Mouse (Mus musculus) liver, embryonic 11.5 days (tissue): Measurements from ENCODE around the gene Cpne9. TPM values are rescaled to one million over a fixed set of nuclear protein-coding genes. Genes with fewer than 3 reads are reported as not detected.
A peak's percentile ranks its signal among the peaks of the same experiment; 100 is the strongest.

ENCODE experiments used
- ATAC-seq: fragments of 200-750 bp; cut with Nextera tagmentation; replicated peaks from 2 replicates; pipeline ENCODE4 v1.8.0; 2017; ENCODE audit warnings: moderate number of reproducible peaks, mild to moderate bottlenecking, moderate TSS enrichment, moderate library complexity; ENCODE audit not compliant: low FRiP score
- DNase-seq: peaks from one replicate; pipeline ENCODE4 v3.0.0-alpha.2; 2017; ENCODE audit warnings: low spot score
- H3K27ac ChIP-seq: fragments of 300-500 bp; sonication (generic); 2 replicates; pipeline ENCODE4 v1.5.1; 2014; ENCODE audit warnings: mild to moderate bottlenecking, low read depth, low read length, control low read depth
- H3K27me3 ChIP-seq: fragments of 300-500 bp; sonication (generic); replicated peaks from 2 replicates; pipeline ENCODE4 v1.6.1; 2014; ENCODE audit warnings: low read length, mixed read lengths; ENCODE audit not compliant: control insufficient read depth, insufficient read depth
- H3K36me3 ChIP-seq: fragments of 300-500 bp; sonication (generic); 2 replicates; pipeline ENCODE4 v1.6.1; 2014; ENCODE audit warnings: mild to moderate bottlenecking, low read length, moderate library complexity, mixed read lengths; ENCODE audit not compliant: control insufficient read depth, insufficient read depth
- H3K4me1 ChIP-seq: fragments of 300-500 bp; sonication (generic); replicated peaks from 2 replicates; pipeline ENCODE4 v1.6.1; 2014; ENCODE audit warnings: low read length, mixed read lengths; ENCODE audit not compliant: control insufficient read depth, insufficient read depth
- H3K4me2 ChIP-seq: fragments of 300-500 bp; sonication (generic); 2 replicates; pipeline ENCODE4 v1.6.1; 2014; ENCODE audit warnings: mild to moderate bottlenecking, control low read depth, moderate library complexity
- H3K4me3 ChIP-seq: fragments of 300-500 bp; sonication (generic); 2 replicates; pipeline ENCODE4 v1.5.1; 2014; ENCODE audit warnings: low read depth, low read length, control low read depth
- H3K9ac ChIP-seq: fragments of 300-500 bp; sonication (generic); 2 replicates; pipeline ENCODE4 v1.6.1; 2014; ENCODE audit warnings: low read depth, low read length, control low read depth
- H3K9me3 ChIP-seq: fragments of 300-500 bp; sonication (generic); 2 replicates; pipeline ENCODE4 v1.6.1; 2016; ENCODE audit warnings: low read length, inconsistent platforms, mixed read lengths; ENCODE audit not compliant: control insufficient read depth
- WGBS: fragments of 180-500 bp; shearing (Covaris S2); extraction: QIAGEN DNeasy Blood & Tissue Kit; methylation state at CpG from one replicate; pipeline ENCODE4 v1.1.7; 2014; 5-methylcytosine and 5-hydroxymethylcytosine counted together
- polyA plus RNA-seq: library from polyadenylated mRNA; unstranded; fragments of >200 nt; fragmentation: Nextera tagmentation; extraction: Ambion mirVana; gene quantifications from 2 replicates; pipeline ENCODE4 v1.2.1, GENCODE M21; 2014

Cpne9 gene
- polyA plus RNA-seq, 1 experiment from 2014 or later, result 0.07 TPM

GRCm38 (mm10) chr6:113352820-113353219 lies 70.7 kb downstream of the Cpne9 start:
- H3K9ac ChIP-seq, result no peak overlapping the region
- no peak for DNase-seq
- no peaks in the 10 kb centered on the region for H3K9me3 ChIP-seq
- H3K27me3 ChIP-seq, result no peaks in the 10 kb centered on the region
- peaks cover 7% of the 10 kb centered on the region; the same call in 1 of the 2 replicates for H3K4me1 ChIP-seq
- no peak overlapping the region for H3K4me2 ChIP-seq
- no peak overlapping the region for H3K27ac ChIP-seq
- H3K4me3 ChIP-seq, result no peak overlapping the region
- no peaks in the 10 kb centered on the region for H3K36me3 ChIP-seq
- WGBS, result 72% methylated on average over 3 of the region's 3 CpGs
- no peak for ATAC-seq

GRCm38 (mm10) chr6:113353696-113354095 lies 71.6 kb downstream of the Cpne9 start:
- Histone ChIP-seq H3K27me3 (no peaks in the 10 kb centered on the region), H3K9ac (0 out of 2 replicates have a peak overlapping the region, but pooled peaks have one; percentile 9), H3K27ac (no peak overlapping the region), H3K4me1 (peaks cover 7% of the 10 kb centered on the region; the same call in 1 of the 2 replicates), H3K36me3 (no peaks in the 10 kb centered on the region), H3K4me3 (no peak overlapping the region), H3K4me2 (no peak overlapping the region), H3K9me3 (no peaks in the 10 kb centered on the region)
- ATAC-seq, result no peak
- no peak for DNase-seq
- 61% methylated on average over 3 of the region's 3 CpGs for WGBS

Other genes starting within 250 kb of the Cpne9 start
- 70.5 and 72.5 TPM in 2 replicates for gene Thumpd3, start 236.1 kb upstream of the Cpne9 start, polyA plus RNA-seq
- gene Setd5, start 204.9 kb upstream of the Cpne9 start, polyA plus RNA-seq, result 56.8 and 58.6 TPM in 2 replicates
- 0.81 and 1.0 TPM in 2 replicates for gene Lhfpl4, start 86.9 kb upstream of the Cpne9 start, polyA plus RNA-seq
- 29.9 and 30.7 TPM in 2 replicates for gene Mtmr14, start 44.5 kb upstream of the Cpne9 start, polyA plus RNA-seq
- 22.0 and 23.3 TPM in 2 replicates for gene Brpf1, start 24.8 kb downstream of the Cpne9 start, polyA plus RNA-seq
- gene Ogg1, start 44.7 kb downstream of the Cpne9 start, polyA plus RNA-seq, result 12.7 and 15.1 TPM in 2 replicates
- 48.5 and 49.1 TPM in 2 replicates for gene Camk1, start 61.7 kb downstream of the Cpne9 start, polyA plus RNA-seq
- 43.8 and 49.7 TPM in 2 replicates for gene Tada3, start 95.6 kb downstream of the Cpne9 start, polyA plus RNA-seq
- 239 and 241 TPM in 2 replicates for gene Arpc4, start 95.8 kb downstream of the Cpne9 start, polyA plus RNA-seq
- gene Ttll3, start 107.0 kb downstream of the Cpne9 start, polyA plus RNA-seq, result 1.6 and 2.4 TPM in 2 replicates
- 27.4 and 32.1 TPM in 2 replicates for gene Rpusd3, start 137.0 kb downstream of the Cpne9 start, polyA plus RNA-seq
- 0.26 TPM in 1 of 2 replicates, not detected in the other for gene Cidec, start 153.5 kb downstream of the Cpne9 start, polyA plus RNA-seq
- 72.1 and 72.7 TPM in 2 replicates for gene Jagn1, start 160.3 kb downstream of the Cpne9 start, polyA plus RNA-seq
- gene Il17re, start 176.2 kb downstream of the Cpne9 start, polyA plus RNA-seq, result 0.74 and 1.5 TPM in 2 replicates
- 4.6 and 5.3 TPM in 2 replicates for gene Il17rc, start 189.1 kb downstream of the Cpne9 start, polyA plus RNA-seq
- gene Creld1, start 201.0 kb downstream of the Cpne9 start, polyA plus RNA-seq, result 17.5 and 18.5 TPM in 2 replicates
- gene Prrt3, start 219.6 kb downstream of the Cpne9 start, polyA plus RNA-seq, result 0.16 TPM in 2 replicates
- 70.8 and 75.8 TPM in 2 replicates for gene Emc3, start 249.3 kb downstream of the Cpne9 start, polyA plus RNA-seq
- gene Fancd2, start 249.4 kb downstream of the Cpne9 start, polyA plus RNA-seq, result 19.1 and 22.7 TPM in 2 replicates